Mouse (Mus musculus): ENCODE data around the gene Ccdc124. TPM values are rescaled to one million over a fixed set of nuclear protein-coding genes. Genes with fewer than 3 reads are reported as not detected.

The Ccdc124 gene
- total RNA-seq, 1 experiment = 82.3 TPM

DNA sequence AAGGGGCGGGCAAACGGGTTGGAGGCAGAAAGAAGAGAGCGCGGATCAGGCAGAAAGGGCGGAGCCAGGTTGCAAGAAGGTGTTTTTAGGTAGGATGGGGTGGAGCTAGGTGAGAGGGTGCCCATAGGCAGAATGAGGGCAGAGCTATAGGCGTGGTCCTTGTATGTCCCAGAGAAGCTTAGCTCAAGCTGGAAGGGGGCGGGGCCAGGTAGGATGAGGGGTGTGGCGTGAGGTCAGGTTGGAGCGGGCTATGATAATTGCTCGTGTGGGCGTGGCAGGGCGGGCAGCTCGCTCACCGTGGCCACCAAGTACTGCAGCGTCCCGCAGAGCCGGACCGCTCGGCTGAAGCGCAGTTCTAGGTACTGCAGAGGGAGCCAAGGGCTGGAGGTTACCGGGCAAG lies 17.6 kb upstream of the Ccdc124 start:
- Histone ChIP-seq H3K9me3 (ENCODE audit: control insufficient read depth, insufficient read depth, low read depth, low read length) (no peaks in the 10 kb centered on the region), H3K9ac (ENCODE audit: insufficient read depth, low read depth, low read length, poor library complexity, severe bottlenecking) (no peak overlapping the region), H3K36me3 (ENCODE audit: control insufficient read depth, insufficient read depth, low read length, poor library complexity, severe bottlenecking) (peaks cover 26% of the 10 kb centered on the region), H3K4me3 (ENCODE audit: insufficient read depth in 1 of 2, low read depth in 1 of 2, low read length in 2 of 2, poor library complexity in 1 of 2, severe bottlenecking in 1 of 2) (peak overlapping the region; percentile 59 to 66; a peak in 3 of 4 replicates), H3K27ac (ENCODE audit: insufficient read depth, low read depth, low read length, poor library complexity, severe bottlenecking) (no peak overlapping the region), H3K4me1 (ENCODE audit: control insufficient read depth in 2 of 2, insufficient read depth in 2 of 2, low read length in 2 of 2, poor library complexity in 1 of 2) (peaks cover 4 to 23% of the 10 kb centered on the region in 2 experiments; a peak in 3 of 4 replicates)
- peak; percentile 89 for DNase-seq (ENCODE audit: low read depth, low spot score)
- TF ChIP-seq ZNF384 (IDR thresholded peaks at IDR 0.05; ENCODE audit: low read depth, low read length) = no peak
- in situ Hi-C loops (cut with MboI; ENCODE audit: low sequenced_read_pairs in 2 of 2, unreplicated experiment in 2 of 2) = no loop called here

DNA sequence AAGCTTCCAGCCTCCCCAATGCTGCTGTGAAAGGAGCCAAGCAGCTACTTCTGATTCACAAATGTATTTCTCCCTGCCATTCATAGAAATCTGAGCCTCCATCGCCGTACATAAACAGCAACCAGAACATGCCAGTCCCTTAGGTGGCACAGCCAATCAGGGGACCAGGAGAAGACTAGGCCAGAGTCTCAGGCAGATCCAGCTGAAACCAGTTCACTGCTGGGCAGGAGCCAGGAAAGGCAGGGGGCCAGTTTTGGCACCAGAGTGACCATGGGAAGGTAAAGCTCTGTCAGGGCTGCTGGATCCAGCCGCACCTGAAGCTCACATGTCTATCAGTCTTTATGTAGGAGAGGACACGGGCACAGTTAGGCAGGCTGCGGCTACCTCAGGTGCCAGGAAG lies 16.9 kb upstream of the Ccdc124 start:
- Histone ChIP-seq H3K9ac (ENCODE audit: insufficient read depth, low read depth, low read length, poor library complexity, severe bottlenecking) (no peak overlapping the region), H3K4me3 (ENCODE audit: insufficient read depth in 1 of 2, low read depth in 1 of 2, low read length in 2 of 2, poor library complexity in 1 of 2, severe bottlenecking in 1 of 2) (no peak overlapping the region), H3K9me3 (ENCODE audit: control insufficient read depth, insufficient read depth, low read depth, low read length) (no peaks in the 10 kb centered on the region), H3K4me1 (ENCODE audit: control insufficient read depth in 2 of 2, insufficient read depth in 2 of 2, low read length in 2 of 2, poor library complexity in 1 of 2) (peaks cover 8 to 27% of the 10 kb centered on the region in 2 experiments), H3K27ac (ENCODE audit: insufficient read depth, low read depth, low read length, poor library complexity, severe bottlenecking) (no peak overlapping the region), H3K36me3 (ENCODE audit: control insufficient read depth, insufficient read depth, low read length, poor library complexity, severe bottlenecking) (peaks cover 19% of the 10 kb centered on the region)
- DNase-seq (ENCODE audit: low read depth, low spot score) = no peak
- TF ChIP-seq HCFC1 (IDR thresholded peaks at IDR 0.05; ENCODE audit: borderline replicate concordance, insufficient read depth, low read length) (no peak), ZNF384 (IDR thresholded peaks at IDR 0.05; ENCODE audit: low read depth, low read length) (no peak), ZC3H11A (IDR thresholded peaks at IDR 0.05; ENCODE audit: borderline replicate concordance, low read depth, low read length) (no peak), MAFK (IDR thresholded peaks at IDR 0.05; ENCODE audit: insufficient read depth, low read depth, low read length) (no peak), CHD2 (IDR thresholded peaks at IDR 0.05; ENCODE audit: low read depth, low read length) (no peak)
- in situ Hi-C loops (cut with MboI; ENCODE audit: low sequenced_read_pairs in 2 of 2, unreplicated experiment in 2 of 2) = no loop called here

GRCm38 (mm10) chr8:70887669-70888068 lies 13.9 kb upstream of the Ccdc124 start:
- peaks cover 8 to 29% of the 10 kb centered on the region in 2 experiments for H3K4me1 ChIP-seq (ENCODE audit: control insufficient read depth in 2 of 2, insufficient read depth in 2 of 2, low read length in 2 of 2, poor library complexity in 1 of 2)
- no peaks in the 10 kb centered on the region for H3K36me3 ChIP-seq (ENCODE audit: control insufficient read depth, insufficient read depth, low read length, poor library complexity, severe bottlenecking)
- peak overlapping the region in 1 of 2 experiments; percentile 47; a peak in 2 of 4 replicates for H3K4me3 ChIP-seq (ENCODE audit: insufficient read depth in 1 of 2, low read depth in 1 of 2, low read length in 2 of 2, poor library complexity in 1 of 2, severe bottlenecking in 1 of 2)
- TF ChIP-seq ZC3H11A (IDR thresholded peaks at IDR 0.05; ENCODE audit: borderline replicate concordance, low read depth, low read length) (no peak), CHD2 (IDR thresholded peaks at IDR 0.05; ENCODE audit: low read depth, low read length) (no peak), MAFK (IDR thresholded peaks at IDR 0.05; ENCODE audit: insufficient read depth, low read depth, low read length) (no peak), HCFC1 (IDR thresholded peaks at IDR 0.05; ENCODE audit: borderline replicate concordance, insufficient read depth, low read length) (no peak), ZNF384 (IDR thresholded peaks at IDR 0.05; ENCODE audit: low read depth, low read length) (no peak)
- no peak overlapping the region for H3K27ac ChIP-seq (ENCODE audit: insufficient read depth, low read depth, low read length, poor library complexity, severe bottlenecking)
- H3K9ac ChIP-seq (ENCODE audit: insufficient read depth, low read depth, low read length, poor library complexity, severe bottlenecking) = no peak overlapping the region
- no peak for DNase-seq (ENCODE audit: low read depth, low spot score)
- no peaks in the 10 kb centered on the region for H3K9me3 ChIP-seq (ENCODE audit: control insufficient read depth, insufficient read depth, low read depth, low read length)
- in situ Hi-C loops (cut with MboI; ENCODE audit: low sequenced_read_pairs in 2 of 2, unreplicated experiment in 2 of 2) = no loop called here

- peaks cover 4 to 22% of the 10 kb centered on the region in 2 experiments for H3K4me1 ChIP-seq (ENCODE audit: control insufficient read depth in 2 of 2, insufficient read depth in 2 of 2, low read length in 2 of 2, poor library complexity in 1 of 2)
- H3K9me3 ChIP-seq (ENCODE audit: control insufficient read depth, insufficient read depth, low read depth, low read length) = no peaks in the 10 kb centered on the region
- no peak overlapping the region for H3K4me3 ChIP-seq (ENCODE audit: insufficient read depth in 1 of 2, low read depth in 1 of 2, low read length in 2 of 2, poor library complexity in 1 of 2, severe bottlenecking in 1 of 2)
- no peak overlapping the region for H3K9ac ChIP-seq (ENCODE audit: insufficient read depth, low read depth, low read length, poor library complexity, severe bottlenecking)
- no peak for TF ChIP-seq ZNF384 (IDR thresholded peaks at IDR 0.05; ENCODE audit: low read depth, low read length)
- TF ChIP-seq HCFC1 (IDR thresholded peaks at IDR 0.05; ENCODE audit: borderline replicate concordance, insufficient read depth, low read length) = no peak
- H3K27ac ChIP-seq (ENCODE audit: insufficient read depth, low read depth, low read length, poor library complexity, severe bottlenecking) = no peak overlapping the region
- no peak for DNase-seq (ENCODE audit: low read depth, low spot score)
- in situ Hi-C loops (cut with MboI; ENCODE audit: low sequenced_read_pairs in 2 of 2, unreplicated experiment in 2 of 2) = no loop called here
- no peaks in the 10 kb centered on the region for H3K36me3 ChIP-seq (ENCODE audit: control insufficient read depth, insufficient read depth, low read length, poor library complexity, severe bottlenecking)
Measured at GRCm38 (mm10) chr8:70885612-70886011, 11.9 kb upstream of the Ccdc124 start.

GRCm38 (mm10) chr8:70884683-70885082 lies 10.9 kb upstream of the Ccdc124 start:
- no peaks in the 10 kb centered on the region for H3K9me3 ChIP-seq (ENCODE audit: control insufficient read depth, insufficient read depth, low read depth, low read length)
- in situ Hi-C loops (cut with MboI; ENCODE audit: low sequenced_read_pairs in 2 of 2, unreplicated experiment in 2 of 2) = no loop called here
- no peaks in the 10 kb centered on the region for H3K36me3 ChIP-seq (ENCODE audit: control insufficient read depth, insufficient read depth, low read length, poor library complexity, severe bottlenecking)
- H3K4me3 ChIP-seq (ENCODE audit: insufficient read depth in 1 of 2, low read depth in 1 of 2, low read length in 2 of 2, poor library complexity in 1 of 2, severe bottlenecking in 1 of 2) = no peak overlapping the region
- no peak overlapping the region for H3K9ac ChIP-seq (ENCODE audit: insufficient read depth, low read depth, low read length, poor library complexity, severe bottlenecking)
- no peak overlapping the region for H3K27ac ChIP-seq (ENCODE audit: insufficient read depth, low read depth, low read length, poor library complexity, severe bottlenecking)
- DNase-seq (ENCODE audit: low read depth, low spot score) = no peak
- no peak for TF ChIP-seq ZC3H11A (IDR thresholded peaks at IDR 0.05; ENCODE audit: borderline replicate concordance, low read depth, low read length)
- TF ChIP-seq CHD2 (IDR thresholded peaks at IDR 0.05; ENCODE audit: low read depth, low read length) = no peak
- TF ChIP-seq HCFC1 (IDR thresholded peaks at IDR 0.05; ENCODE audit: borderline replicate concordance, insufficient read depth, low read length) = no peak
- no peak for TF ChIP-seq ZNF384 (IDR thresholded peaks at IDR 0.05; ENCODE audit: low read depth, low read length)
- no peak for TF ChIP-seq MAFK (IDR thresholded peaks at IDR 0.05; ENCODE audit: insufficient read depth, low read depth, low read length)
- H3K4me1 ChIP-seq (ENCODE audit: control insufficient read depth in 2 of 2, insufficient read depth in 2 of 2, low read length in 2 of 2, poor library complexity in 1 of 2) = peaks cover 4 to 27% of the 10 kb centered on the region in 2 experiments
